Mouse (Mus musculus) granulocyte monocyte progenitor cell, adult 5-6 weeks (primary cell): ENCODE measurements around the gene Pofut2. TPM values are rescaled to one million over a fixed set of nuclear protein-coding genes. Genes with fewer than 3 reads are reported as not detected.

Experiments used
- ATAC-seq: replicated peaks from 2 replicates; pipeline ENCODE4 v1.8.0; 2016; ENCODE audit warnings: mild to moderate bottlenecking, moderate TSS enrichment, inconsistent platforms; ENCODE audit not compliant: poor library complexity, severe bottlenecking
- total RNA-seq, 2 experiments: library from RNA; stranded (forward) in 1 of 2; stranded (reverse) in 1 of 2; fragments of 200-712, 200-1000 nt in 1 of 2; fragments of >200 nt in 1 of 2; fragmentation: Nextera tagmentation in 1 of 2; gene quantifications; 2 replicates each; pipeline ENCODE4 v1.2.3; 2014 to 2017

Gene Pofut2
- total RNA-seq, 2 experiments from 2014 or later: 13.1 to 15.4 TPM

DNA sequence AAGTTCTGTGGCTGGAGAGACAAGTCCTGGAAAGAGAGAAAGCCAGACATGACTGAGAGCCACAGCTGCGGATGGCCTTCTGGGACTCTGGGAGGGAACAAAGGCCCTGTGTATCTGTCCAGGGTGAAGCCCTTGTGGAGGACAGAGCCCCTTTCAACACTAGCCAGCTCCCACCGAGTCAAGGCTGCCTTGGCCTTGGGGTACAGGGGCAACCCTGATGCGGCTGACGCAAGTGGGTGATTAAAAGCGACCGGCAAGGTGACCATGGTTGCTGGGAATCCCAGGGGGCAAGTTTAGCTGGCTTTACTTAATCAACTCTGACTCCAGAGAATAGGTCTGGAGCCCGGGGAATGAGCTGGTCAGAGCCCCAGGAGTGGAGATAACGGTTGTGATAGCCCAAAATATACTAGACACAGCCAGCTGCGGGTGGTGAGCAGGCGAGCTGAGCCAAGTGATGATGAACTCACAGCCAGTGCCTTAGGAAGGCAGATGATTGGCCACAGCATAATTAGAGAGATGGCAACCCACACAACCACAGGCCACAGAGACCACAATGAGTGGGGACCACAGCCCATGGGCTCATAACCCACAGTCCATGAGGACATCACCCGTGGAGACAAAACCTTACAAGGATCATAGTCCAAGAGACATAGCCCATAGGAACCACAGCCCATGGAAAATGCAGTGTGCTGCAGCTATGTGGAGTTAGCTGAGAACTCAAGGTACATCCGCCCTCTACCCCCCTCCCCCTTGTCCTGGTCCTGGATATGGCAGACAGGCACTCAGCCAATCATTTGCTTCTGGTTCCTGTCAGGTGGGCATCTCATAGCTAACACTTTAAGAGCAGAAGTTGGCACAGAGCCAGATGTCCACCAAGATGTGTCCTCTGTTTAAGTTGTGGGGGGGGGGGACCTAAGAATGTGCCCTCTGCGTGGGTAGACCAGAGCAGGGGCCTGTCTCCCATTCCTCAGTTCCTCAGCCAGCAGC is 29.1 kb upstream of the Pofut2 start:
- peak; percentile 54 for ATAC-seq

DNA sequence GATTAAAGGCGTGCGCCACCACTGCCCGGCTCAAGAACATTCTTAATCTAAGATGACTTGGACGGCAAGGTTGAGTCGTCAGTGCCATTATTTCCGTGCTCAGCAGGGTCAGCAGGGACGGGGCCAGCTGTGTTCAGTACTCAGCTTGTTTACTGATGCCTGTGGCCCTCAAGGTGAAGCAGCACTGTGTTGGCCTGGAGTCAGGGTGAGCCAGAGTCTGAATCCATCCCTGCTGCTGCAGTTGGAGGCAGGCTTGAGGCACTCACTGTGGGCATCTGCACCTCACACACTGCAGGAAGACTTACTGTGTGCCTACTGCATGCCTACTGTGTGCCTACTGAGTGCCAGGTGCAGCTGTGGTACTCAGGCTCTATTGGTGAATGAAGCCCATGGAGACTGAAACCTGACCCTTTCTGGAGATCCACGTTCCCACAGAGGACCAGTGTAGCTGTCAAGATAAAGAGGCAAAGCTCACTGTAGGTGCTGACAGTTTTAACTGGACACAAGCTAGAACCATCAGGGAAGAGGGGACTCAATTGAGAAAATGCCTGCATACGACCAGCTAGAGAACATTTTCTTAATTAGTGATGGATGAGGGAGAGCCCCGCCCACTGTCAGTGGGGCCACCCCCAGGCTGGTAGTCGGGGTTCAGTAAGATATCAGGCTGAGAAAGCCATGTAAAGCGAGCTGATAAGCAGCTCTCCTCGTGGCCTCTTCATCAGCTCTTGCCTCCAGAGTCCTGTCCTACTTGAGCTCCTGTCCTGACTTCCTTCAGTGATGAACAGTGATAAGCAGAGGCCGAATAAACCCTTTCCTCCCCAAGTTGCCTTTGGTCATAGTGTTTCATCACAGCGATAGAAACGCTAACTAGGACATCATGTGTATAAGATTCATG is 26.9 kb upstream of the Pofut2 start:
- ATAC-seq: no peak

DNA sequence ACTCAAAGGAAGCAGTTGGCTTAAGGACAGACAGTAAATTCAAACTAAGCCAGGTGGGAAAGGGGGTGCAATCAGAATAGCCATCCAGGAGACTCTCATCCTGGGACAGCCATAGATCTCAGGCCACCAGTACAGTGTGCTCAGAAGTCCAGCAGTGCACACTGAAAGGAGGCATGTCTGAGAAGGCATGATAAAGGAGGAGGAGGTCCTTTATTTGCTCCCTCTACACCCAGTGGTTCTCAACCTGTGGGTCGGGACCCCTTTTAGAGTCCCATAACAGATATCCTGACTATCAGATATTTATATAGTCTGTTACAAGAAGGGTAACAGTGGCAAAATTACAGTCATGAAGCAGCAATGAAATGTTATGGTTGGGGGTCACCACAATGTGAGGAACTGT is 25.8 kb upstream of the Pofut2 start:
- no peak for ATAC-seq

DNA sequence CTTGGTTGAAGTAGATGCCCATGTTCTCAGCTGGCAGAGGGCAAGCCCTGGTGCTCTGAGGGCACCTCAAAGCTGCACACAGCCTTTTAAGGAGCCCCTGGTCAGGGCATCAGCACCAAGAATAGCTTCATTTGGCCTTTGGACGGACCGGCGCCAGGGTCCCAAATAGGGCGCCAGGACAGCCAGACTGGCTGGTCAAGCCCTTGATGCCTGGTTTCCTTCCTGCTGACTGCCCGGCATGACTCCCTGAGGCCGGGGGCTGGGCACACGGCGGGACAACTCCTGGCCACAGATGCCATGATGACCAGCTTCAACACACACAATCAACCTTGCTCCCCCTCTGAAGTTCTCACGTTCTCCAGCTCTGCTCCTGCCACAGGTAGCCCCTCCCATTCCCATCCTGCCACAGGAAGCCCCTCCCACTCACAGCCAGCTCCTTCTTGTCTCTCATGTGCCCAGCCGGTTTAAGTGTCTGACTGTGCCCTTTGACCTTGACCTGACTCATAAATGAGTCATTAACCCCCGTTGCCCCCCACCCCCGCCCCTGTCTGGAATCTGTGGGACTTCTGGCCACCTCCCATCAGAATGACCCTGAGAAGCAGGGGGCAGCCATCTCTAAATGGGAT is 23.9 kb upstream of the Pofut2 start:
- ATAC-seq: no peak

DNA sequence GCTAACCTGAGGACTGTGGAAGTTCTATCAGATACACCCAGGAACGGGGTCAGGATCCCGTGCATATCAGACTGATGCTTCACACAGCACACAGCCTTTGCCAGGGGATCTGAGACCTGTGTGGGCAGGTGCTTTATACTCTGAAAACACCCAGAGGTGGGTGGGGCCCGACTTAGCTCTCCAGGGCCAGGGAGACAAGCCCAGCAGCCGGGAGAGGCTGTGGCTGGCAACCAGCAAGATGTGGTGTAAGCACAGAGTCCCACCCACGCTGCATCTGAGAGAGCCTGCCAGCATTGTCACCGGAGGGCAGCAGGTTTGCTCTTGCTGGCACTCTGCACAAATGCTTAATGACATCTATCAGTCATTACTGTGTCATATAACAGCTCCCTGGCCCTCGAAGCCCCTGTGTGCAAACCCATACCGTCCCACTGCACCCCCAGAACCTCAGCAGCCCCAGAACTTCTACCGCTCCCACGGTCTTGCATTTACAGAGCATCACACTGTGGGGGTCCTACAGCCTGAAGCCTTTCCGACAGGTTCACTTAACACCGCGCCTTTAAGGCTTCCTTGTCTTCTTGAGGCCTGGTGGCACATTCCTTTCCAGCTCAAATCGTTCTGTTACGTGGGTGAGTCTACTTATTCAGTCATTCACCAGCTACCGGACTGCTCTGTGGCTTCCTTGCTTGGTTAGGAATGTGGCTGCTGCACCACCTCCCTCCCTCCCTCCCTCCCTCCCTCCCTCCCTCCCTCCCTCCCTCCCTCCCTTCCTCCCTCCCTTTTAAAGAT is 21.0 kb upstream of the Pofut2 start:
- ATAC-seq: no peak

DNA sequence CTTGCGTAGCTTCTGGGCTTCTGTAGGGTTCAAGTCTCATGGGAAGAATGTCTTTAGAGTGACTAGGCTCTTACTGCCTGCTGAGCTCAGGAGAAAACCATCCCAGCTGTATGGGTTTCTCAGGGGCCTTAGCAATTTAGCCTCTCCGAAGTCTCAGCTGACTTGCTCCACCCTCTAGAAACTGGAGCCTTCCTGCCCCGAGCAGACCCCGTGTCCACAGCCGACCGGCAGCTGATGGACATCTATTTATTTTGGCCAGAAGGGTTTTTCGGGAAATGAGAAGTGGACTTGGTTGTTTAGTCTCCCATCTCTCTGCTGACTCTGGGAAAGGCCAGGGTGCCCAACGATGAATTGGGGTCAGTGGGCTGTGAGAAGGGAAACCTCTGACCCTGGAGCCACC is 18.3 kb upstream of the Pofut2 start:
- ATAC-seq: no peak

DNA sequence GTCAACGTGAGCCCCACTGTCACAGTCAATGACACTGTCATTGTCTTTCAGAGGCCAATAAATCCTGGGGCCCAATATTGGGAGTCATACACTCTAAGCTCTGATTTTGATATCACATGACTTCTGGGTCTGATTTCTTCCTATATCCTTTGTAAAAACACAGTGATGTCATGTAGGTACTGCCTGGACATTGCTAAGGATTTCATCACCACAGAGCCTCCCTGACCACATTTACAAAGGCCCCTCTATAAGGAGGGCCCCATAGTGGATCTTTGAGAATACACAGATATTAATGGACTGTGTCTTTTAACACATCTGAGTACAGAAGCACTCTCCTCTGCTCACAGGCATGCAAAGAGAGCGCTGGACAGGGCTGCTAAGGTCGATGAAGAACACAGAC is 16.6 kb upstream of the Pofut2 start:
- no peak for ATAC-seq

DNA sequence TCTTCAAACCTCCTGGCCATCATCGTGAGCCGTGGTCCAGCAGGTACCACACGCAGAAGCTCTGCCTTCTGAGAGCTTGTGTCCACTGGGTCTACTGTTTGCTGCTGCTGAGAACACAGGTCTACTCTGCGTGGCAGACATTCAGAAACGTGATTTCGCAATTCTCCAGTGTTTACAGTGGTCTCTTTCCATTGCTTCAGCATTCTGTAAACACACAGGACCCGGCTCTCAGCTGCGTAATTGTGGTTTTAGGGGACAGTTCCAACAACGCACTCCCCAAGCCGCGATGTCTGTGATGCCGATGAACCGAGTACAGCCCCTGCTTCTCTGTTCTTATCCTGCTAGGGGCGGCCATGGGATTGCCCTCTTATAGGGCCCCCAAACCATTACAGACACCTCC is 16.1 kb upstream of the Pofut2 start:
- ATAC-seq: peak; percentile 52

DNA sequence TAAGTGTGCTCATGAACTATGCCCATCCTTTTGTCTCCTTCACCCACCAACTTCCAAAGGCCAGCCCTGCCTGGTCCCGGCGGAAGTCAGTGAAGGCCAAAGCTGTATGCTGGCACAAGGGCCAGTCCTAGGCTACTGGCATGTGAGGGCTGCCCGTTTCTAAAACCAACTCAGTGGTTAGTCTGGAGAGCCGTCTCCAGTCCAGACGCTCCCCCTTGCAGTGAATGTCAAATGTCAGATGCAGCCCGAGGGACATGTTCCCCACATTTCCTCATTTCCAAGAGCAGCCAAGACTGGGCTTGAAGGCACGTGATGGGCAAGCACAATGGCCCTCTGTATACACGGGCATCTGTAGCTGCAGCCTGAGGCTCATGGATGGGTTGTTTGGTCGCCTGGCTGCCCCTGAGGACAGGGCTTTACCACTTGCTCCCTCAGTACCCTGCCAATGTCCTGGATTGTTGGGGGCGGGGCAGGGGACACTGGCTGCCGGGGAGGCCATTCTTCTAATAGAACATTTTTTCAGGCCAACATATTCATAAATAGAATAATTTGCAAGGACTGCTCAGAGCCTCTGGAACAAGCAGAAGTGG is 15.4 kb upstream of the Pofut2 start:
- ATAC-seq: no peak

DNA sequence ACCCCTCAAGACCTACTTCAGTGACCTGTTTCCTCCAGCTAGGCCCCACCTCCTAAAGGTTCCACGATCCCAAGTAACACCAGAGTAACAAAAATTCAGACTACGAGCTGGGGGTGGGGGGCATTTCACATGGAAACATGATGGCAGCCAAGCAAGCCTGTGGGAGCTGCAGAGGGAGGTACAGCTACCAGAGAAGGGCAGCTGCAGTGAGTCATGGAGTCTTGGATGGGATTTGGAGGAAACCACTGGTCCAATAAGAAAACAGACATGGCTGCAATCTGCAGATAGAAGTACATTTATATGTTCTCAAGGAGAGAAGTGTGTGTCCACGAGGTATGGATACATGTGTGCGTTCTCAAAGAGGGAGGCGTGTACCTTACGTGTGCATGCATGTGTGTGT is 14.2 kb upstream of the Pofut2 start:
- ATAC-seq: no peak

DNA sequence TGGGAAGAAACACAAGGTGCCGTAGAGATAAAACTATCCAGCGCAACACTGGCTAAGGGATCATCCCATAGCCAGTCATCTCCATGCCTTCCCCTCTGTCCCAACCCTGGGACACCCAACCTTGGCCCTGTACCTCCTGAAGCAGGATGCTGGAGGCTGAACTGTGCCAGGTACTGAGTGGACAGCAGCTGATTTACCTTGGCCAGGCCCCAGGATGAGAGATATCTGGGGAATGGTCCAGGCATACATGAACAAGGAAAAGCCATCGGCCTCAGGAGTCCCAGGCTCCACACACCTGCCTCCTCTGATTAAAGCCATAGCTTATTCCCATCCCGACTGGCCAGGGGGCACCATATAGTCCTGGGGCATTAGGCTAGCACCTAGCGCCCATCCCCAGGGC is 12.0 kb upstream of the Pofut2 start:
- ATAC-seq: no peak

DNA sequence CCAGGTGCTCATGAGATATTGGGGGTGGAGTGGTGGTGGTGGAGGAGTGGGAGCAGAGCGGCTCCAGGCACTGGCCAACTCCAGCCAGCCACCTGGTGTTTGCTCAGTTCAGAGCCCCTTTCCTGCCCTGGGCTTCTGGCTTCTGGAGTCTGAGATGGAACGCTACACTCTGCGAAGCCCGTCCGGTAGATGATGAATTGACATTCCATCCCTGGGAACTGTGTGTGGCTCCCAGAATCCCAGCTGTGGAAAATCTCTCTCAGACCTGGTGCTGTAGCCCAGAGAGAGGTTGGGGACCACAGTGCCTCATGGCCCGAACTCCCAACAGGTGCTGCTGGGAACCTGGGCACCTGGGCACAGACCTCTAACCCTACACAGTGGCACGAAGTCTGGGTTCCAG is 11.3 kb upstream of the Pofut2 start:
- no peak for ATAC-seq

DNA sequence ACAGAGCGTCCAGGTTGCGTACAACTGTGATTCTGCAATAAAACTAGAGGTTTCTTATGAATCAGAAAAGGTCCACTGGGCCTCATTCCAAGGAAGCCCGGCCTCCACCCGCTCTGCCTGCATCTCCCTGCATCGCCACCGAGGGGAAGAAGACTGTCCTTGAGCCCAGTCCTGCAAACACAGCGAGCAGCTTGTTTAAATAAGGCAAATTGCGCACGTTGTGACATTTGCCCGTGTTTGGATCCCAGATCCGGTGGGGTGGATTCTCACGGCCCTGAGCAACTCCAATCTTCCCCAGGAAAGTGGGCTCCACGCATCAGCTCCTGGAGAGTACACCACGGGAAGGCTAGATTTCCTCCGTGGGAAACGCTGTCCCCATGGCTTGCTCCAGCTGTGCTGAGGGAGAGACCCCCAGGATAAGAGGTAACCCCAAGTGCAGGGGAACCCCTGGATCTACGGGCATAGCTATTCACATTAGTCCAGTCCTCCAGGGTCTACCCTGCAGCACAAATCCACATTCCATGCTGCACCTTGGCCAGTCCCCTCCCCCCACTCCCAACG is 7.7 kb upstream of the Pofut2 start:
- ATAC-seq: no peak

DNA sequence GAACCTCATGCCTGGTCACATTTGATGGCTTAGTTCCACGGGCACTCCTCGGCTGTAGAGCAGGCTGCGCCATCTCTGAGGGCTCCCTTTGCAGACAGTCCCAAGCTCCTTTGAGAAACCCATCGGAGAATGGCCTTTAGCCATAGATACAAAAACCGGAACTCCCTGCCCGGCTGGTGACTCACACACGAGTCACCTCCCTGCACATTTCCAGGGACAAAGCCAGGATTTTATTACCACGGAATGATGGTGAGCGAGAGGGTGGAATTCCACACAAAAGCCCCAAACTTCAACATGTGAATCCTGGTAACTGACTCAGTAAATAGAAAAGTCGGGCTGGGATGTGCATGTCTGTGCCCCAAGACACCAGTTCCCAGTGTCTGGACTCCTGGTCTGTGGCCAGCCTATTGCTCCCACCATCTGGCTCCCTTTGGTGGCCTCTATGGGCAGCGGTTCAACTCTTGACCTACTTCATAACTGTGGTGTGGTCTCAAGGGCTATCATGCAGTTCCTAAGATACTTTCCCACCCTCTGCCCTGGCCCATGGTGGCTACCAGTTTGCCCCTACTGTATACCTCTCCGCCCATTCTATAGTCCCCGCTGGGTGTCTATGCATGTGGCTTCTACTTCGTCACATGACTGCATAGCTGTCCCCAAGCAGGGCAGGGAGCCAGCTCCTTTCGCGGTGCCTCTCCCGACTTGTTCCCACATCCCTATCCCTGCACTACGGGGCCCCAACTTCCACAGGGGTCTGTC is 7.1 kb upstream of the Pofut2 start:
- ATAC-seq: no peak

DNA sequence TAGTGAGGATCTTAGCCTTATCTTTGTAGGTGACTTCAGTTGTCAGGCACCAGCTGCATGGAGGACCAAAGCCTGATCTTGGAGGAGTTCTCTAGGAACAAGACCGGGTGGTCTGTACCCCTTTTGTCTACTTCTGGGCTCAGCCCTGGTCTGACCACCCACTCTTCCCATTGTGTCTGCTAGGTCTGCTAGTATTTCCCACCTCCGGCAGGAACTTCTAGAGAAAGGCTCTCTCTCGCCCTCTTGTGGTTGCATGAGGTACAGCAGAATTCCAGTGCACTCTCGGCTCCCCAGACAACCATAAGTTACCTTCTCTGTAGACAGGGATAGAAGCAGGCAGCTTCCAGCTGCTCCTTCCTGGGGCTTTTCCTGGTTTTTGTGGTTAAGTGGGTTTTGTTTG is 6.2 kb upstream of the Pofut2 start:
- ATAC-seq: peak; percentile 88

DNA sequence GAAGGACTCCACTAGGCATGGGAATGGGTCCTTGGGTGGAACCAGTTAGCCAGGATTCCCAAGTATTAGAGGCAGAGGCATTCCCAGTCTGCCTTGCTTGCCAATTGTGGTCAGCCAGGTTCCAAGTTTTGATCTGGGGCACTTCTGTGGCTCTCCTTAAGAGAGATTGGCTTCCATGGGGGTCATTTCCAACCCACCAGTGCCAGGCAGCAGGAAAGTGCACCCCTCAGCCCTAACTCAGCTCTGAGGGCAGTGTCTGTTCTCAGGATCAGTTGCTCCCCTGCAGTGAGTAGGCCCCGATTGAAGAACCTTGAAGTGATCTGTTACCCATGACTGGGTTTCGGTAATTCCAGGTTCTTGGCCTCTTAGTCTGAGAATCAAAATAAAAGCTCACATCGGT is 3.8 kb upstream of the Pofut2 start:
- no peak for ATAC-seq

DNA sequence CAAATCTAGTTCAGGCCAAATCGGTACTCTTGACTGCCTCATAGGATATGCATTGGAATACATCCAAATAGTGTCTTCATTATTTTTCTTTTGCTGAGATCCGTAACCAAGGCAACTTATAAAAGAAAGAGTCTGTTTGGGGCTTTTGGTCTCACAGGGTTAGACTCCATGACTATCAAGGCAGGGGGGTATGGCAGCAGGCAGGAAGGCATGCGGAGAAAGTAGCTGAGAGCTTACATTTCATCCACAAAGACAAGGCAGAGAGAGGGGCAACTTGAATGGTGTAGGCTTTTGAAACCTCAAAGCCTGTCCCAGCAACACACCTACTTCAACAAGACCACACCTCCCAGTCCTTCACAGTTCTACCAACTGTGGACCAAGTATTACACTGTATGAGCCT is 3.3 kb upstream of the Pofut2 start:
- no peak for ATAC-seq

DNA sequence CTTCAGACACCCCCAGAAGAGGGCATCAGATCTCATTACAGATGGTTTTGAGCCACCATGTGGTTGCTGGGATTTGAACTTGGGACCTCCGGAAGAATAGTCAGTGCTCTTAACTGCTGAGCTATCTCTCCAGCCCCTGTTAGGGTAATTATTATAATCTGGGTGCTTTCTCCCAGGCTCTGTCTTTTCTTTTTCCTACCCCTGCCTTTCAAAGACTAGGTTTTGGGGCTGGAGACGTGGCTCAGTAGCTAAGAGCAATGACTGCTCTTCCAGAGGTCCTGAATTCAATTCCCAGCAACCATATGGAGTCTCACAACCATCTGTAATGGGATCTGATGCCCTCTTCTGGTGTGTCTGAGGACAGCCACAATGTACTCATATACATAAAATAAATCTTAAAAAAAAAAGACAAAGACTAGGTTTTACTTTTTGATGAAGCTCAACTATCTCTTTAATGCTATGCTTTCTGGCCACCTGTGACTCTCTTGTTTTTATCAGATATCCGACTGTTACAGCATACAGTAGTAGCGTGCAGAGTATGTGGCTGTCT is 902 bp upstream of the Pofut2 start:
- no peak for ATAC-seq
